Mouse (Mus musculus): Measurements from ENCODE around the gene Plxna4. TPM values are rescaled to one million over a fixed set of nuclear protein-coding genes. Genes with fewer than 3 reads are reported as not detected.

Gene Plxna4
- polyA plus RNA-seq, 1 experiment = not detected

- no peak for TF ChIP-seq GATA1 (IDR thresholded peaks at IDR 0.05; ENCODE audit: low read length)
Measured at GRCm38 (mm10) chr6:32407574-32408185, 180.3 kb downstream of the Plxna4 start.

GRCm38 (mm10) chr6:32406316-32407095, 181.5 kb downstream of the Plxna4 start:
- TF ChIP-seq GATA1 (IDR thresholded peaks at IDR 0.05; ENCODE audit: low read length) = no peak

- no peak for TF ChIP-seq GATA1 (IDR thresholded peaks at IDR 0.05; ENCODE audit: low read length)
Measured at GRCm38 (mm10) chr6:32402560-32403235, 185.3 kb downstream of the Plxna4 start.

- TF ChIP-seq GATA1 (IDR thresholded peaks at IDR 0.05; ENCODE audit: low read length) = no peak
Measured at GRCm38 (mm10) chr6:32398261-32398660, 189.7 kb downstream of the Plxna4 start.

- TF ChIP-seq GATA1 (IDR thresholded peaks at IDR 0.05; ENCODE audit: low read length) = no peak
Measured at GRCm38 (mm10) chr6:32397133-32397730, 190.8 kb downstream of the Plxna4 start.

- TF ChIP-seq GATA1 (IDR thresholded peaks at IDR 0.05; ENCODE audit: low read length) = no peak
Measured at GRCm38 (mm10) chr6:32395415-32395814, 192.6 kb downstream of the Plxna4 start.

GRCm38 (mm10) chr6:32392262-32392661, 195.7 kb downstream of the Plxna4 start:
- TF ChIP-seq GATA1 (IDR thresholded peaks at IDR 0.05; ENCODE audit: low read length) = no peak

- no peak for TF ChIP-seq GATA1 (IDR thresholded peaks at IDR 0.05; ENCODE audit: low read length)
Measured at GRCm38 (mm10) chr6:32388276-32388675, 199.7 kb downstream of the Plxna4 start.

- TF ChIP-seq GATA1 (IDR thresholded peaks at IDR 0.05; ENCODE audit: low read length) = no peak
Measured at GRCm38 (mm10) chr6:32386915-32387314, 201.1 kb downstream of the Plxna4 start.

DNA sequence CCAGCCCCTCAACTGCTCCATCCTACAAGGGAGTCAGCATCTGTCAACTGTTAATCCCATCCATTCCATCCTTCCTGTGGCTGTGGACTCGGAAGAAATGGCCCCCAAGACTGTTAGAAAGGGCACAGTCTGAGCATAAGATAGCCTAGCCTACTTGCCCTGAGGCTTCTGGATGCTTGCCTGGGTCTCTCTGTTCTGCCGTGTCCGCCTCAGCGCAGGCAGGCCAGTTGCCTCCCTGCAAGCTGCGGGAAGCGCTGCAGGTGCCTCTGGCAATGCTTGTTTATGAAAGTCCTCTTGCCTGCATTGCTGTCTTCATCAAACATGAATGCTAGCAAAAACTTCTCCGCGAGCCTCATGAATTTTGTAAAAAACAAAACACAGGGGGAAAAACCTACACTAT, 203.1 kb downstream of the Plxna4 start:
- no peak for TF ChIP-seq GATA1 (IDR thresholded peaks at IDR 0.05; ENCODE audit: low read length)

DNA sequence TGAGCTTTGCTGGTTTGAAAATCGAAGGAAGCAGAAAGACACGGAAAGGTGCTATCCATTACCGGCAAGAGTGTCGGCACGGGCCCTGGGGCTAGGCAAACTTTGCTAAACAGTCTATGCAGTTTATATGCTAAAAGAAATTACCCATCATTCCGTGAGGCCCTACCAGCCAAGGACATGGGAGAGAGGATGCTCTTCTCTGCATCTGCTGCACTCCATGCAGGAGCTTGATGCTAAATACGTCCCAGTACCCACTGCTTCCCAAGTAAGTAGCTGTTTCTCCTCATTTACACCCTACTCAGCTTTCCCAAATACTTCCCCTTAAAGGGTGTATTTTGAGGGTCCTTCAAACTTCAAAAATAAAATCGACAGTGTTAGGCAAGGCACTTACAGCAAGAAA, 203.6 kb downstream of the Plxna4 start:
- TF ChIP-seq GATA1 (IDR thresholded peaks at IDR 0.05; ENCODE audit: low read length) = no peak

DNA sequence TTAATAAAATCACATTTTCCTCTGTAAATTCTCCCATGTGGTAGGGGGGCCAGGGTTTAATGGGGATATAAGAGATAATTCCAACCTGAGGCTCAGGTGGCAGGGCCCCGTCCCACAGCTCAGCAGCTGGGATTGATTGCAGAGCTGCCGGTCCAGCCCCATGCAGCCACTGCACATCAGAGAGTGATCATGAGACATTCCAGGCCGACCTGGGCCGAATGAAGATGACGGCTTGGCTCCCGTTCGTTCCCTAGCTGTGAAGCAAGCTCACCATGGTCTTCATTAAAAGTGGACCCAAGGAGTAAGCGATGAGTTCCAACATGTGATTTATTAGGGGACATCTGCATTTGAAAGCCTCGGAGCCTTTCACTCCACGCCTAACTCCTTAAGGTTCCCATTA, 206.5 kb downstream of the Plxna4 start:
- no peak for TF ChIP-seq GATA1 (IDR thresholded peaks at IDR 0.05; ENCODE audit: low read length)

- TF ChIP-seq GATA1 (IDR thresholded peaks at IDR 0.05; ENCODE audit: low read length) = no peak
Measured at GRCm38 (mm10) chr6:32377181-32377580, 210.8 kb downstream of the Plxna4 start.

DNA sequence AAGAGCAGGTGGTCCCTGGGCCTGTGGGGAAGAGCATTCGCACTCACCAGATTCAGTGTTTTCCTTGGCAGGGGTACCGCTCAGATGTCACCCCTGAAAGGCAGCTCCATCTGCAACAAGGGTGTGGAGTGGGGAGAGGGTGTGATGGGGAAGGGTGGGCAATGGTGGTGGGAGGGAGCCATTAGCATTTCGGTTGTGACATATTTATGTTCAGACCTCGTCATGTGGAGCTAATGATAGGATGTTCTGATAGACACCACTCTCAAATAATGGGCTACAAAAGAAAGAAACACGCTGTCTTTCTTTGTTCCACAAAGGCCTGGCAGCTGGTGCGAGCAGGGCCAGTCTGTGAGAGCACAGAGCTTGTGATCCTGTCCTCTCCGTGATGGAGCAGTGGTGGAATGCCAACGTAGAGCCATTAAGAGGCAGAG, 214.0 kb downstream of the Plxna4 start:
- TF ChIP-seq GATA1 (IDR thresholded peaks at IDR 0.05; ENCODE audit: low read length) = no peak

DNA sequence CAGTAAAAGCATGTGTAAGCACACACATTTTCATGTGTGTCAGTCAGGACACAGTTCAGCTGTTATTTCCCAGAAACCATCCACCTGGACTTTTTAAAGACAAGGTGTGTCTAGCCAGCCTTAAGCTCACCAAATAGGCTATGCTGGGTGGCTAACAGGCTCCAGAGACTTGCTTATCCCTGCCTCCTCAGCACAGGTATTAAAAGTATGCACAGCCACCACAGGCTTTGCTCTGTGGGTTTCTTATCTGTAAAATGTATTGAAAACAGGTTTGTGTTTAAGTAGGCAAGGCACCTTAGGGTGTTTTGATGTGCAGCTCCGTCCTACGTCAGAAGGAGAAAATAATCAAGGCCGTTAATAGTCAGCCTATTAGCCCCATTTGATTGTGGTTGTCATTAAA, 218.9 kb downstream of the Plxna4 start:
- TF ChIP-seq GATA1 (IDR thresholded peaks at IDR 0.05; ENCODE audit: low read length) = no peak

DNA sequence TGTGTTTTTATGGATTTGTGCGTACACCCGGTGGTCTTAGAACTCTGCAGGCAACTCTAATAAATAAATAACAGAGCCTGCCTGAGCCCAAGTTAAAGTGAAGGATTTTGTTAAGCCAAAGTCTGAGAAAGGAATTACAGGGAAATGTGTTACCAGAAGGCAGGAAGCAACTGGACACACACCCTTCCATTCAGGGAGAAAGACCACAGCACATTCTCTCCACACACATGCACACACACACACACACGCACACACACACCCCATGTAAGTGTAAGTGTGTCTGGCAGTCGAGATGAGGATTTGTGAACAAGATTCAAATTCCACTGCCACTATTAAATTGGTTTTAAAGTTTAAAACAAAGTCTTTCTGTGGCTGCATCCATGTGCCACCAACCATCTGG, 219.6 kb downstream of the Plxna4 start:
- TF ChIP-seq GATA1 (IDR thresholded peaks at IDR 0.05; ENCODE audit: low read length) = no peak

All from G1E-ER4 (cell line).